Mouse (Mus musculus): ENCODE measurements around the gene Asap3. TPM values are rescaled to one million over a fixed set of nuclear protein-coding genes. Genes with fewer than 3 reads are reported as not detected.

Gene Asap3
- polyA plus RNA-seq, 1 experiment from 2014 or later, result 1.6 TPM

GRCm38 (mm10) chr4:136247729-136248463 lies 41.7 kb downstream of the Asap3 start, which contains the start of gene Tcea3:
Gene Tcea3 (plus strand): TSS chr4:136247729.
- no peaks in the 10 kb centered on the region for H3K36me3 ChIP-seq (ENCODE audit: control insufficient read depth, insufficient read depth, low read length)
- H3K4me3 ChIP-seq (ENCODE audit: low read depth, low read length), result peak within 1 kb of the TSS; percentile 49
- under 1% methylated on average over 43 of the region's 46 CpGs for WGBS
- 0 out of 2 replicates have a peak, but pooled peaks cover 5% of the 10 kb centered on the region for H3K4me1 ChIP-seq (replicated peaks; ENCODE audit: control insufficient read depth, insufficient read depth)
- no peaks in the 10 kb centered on the region for H3K27me3 ChIP-seq (ENCODE audit: control insufficient read depth, insufficient read depth, low read length)
- H3K9ac ChIP-seq (ENCODE audit: low read length), result peak within 1 kb of the TSS; percentile 56
- 0 out of 2 replicates have a peak, but pooled peaks have one; percentile 10 for ATAC-seq (ENCODE audit: low FRiP score, low TSS enrichment)
- H3K4me2 ChIP-seq (replicated peaks; ENCODE audit: low read depth), result peak within 1 kb of the TSS; percentile 92
- H3K27ac ChIP-seq (replicated peaks), result peak within 1 kb of the TSS; percentile 63
- TF ChIP-seq CTCF (IDR thresholded peaks at IDR 0.05; ENCODE audit: low read depth) (no peak), EP300 (optimal IDR thresholded peaks at IDR 0.05) (no peak)
- no peaks in the 10 kb centered on the region for H3K9me3 ChIP-seq (ENCODE audit: control insufficient read depth, low read length)
- peak; percentile 76 for DNase-seq (ENCODE audit: low spot score)

GRCm38 (mm10) chr4:136248464-136249331 lies 42.5 kb downstream of the Asap3 start:
- Histone ChIP-seq H3K27me3 (ENCODE audit: control insufficient read depth, insufficient read depth, low read length) (no peaks in the 10 kb centered on the region), H3K4me3 (ENCODE audit: low read depth, low read length) (peak overlapping the region; percentile 49), H3K4me2 (replicated peaks; ENCODE audit: low read depth) (peak overlapping the region; percentile 92), H3K27ac (replicated peaks) (peak overlapping the region; percentile 81), H3K4me1 (replicated peaks; ENCODE audit: control insufficient read depth, insufficient read depth) (0 out of 2 replicates have a peak, but pooled peaks cover 5% of the 10 kb centered on the region), H3K36me3 (ENCODE audit: control insufficient read depth, insufficient read depth, low read length) (no peaks in the 10 kb centered on the region), H3K9me3 (ENCODE audit: control insufficient read depth, low read length) (no peaks in the 10 kb centered on the region), H3K9ac (ENCODE audit: low read length) (peak overlapping the region; percentile 56)
- TF ChIP-seq EP300 (optimal IDR thresholded peaks at IDR 0.05) (no peak), CTCF (IDR thresholded peaks at IDR 0.05; ENCODE audit: low read depth) (no peak)
- DNase-seq (ENCODE audit: low spot score) (peak; percentile 65), ATAC-seq (ENCODE audit: low FRiP score, low TSS enrichment) (no peak)
- 3% methylated on average over 37 of the region's 37 CpGs for WGBS

- H3K27me3 ChIP-seq (ENCODE audit: control insufficient read depth, insufficient read depth, low read length), result no peaks in the 10 kb centered on the region
- TF ChIP-seq EP300 (optimal IDR thresholded peaks at IDR 0.05), result no peak
- TF ChIP-seq CTCF (IDR thresholded peaks at IDR 0.05; ENCODE audit: low read depth), result no peak
- peak overlapping the region; percentile 31; the same call in 1 of the 2 replicates for H3K9ac ChIP-seq (ENCODE audit: low read length)
- H3K4me1 ChIP-seq (replicated peaks; ENCODE audit: control insufficient read depth, insufficient read depth), result 0 out of 2 replicates have a peak, but pooled peaks cover 5% of the 10 kb centered on the region
- WGBS, result 23% methylated on average over 11 of the region's 11 CpGs
- no peak for ATAC-seq (ENCODE audit: low FRiP score, low TSS enrichment)
- H3K4me3 ChIP-seq (ENCODE audit: low read depth, low read length), result peak overlapping the region; percentile 49
- H3K36me3 ChIP-seq (ENCODE audit: control insufficient read depth, insufficient read depth, low read length), result no peaks in the 10 kb centered on the region
- no peaks in the 10 kb centered on the region for H3K9me3 ChIP-seq (ENCODE audit: control insufficient read depth, low read length)
- peak overlapping the region; percentile 92 for H3K4me2 ChIP-seq (replicated peaks; ENCODE audit: low read depth)
- DNase-seq (ENCODE audit: low spot score), result no peak
- H3K27ac ChIP-seq (replicated peaks), result peak overlapping the region; percentile 81
These were observed 43.1 kb downstream of the Asap3 start for GRCm38 (mm10) chr4:136249332-136249647.

GRCm38 (mm10) chr4:136249780-136250179 lies 43.6 kb downstream of the Asap3 start:
- WGBS, result 11% methylated on average over 9 of the region's 9 CpGs
- Histone ChIP-seq H3K4me3 (ENCODE audit: low read depth, low read length) (peak overlapping the region; percentile 49), H3K9ac (ENCODE audit: low read length) (peak overlapping the region; percentile 31; the same call in 1 of the 2 replicates), H3K4me2 (replicated peaks; ENCODE audit: low read depth) (peak overlapping the region; percentile 92), H3K4me1 (replicated peaks; ENCODE audit: control insufficient read depth, insufficient read depth) (0 out of 2 replicates have a peak, but pooled peaks cover 5% of the 10 kb centered on the region), H3K27me3 (ENCODE audit: control insufficient read depth, insufficient read depth, low read length) (no peaks in the 10 kb centered on the region), H3K27ac (replicated peaks) (peak overlapping the region; percentile 81), H3K9me3 (ENCODE audit: control insufficient read depth, low read length) (no peaks in the 10 kb centered on the region), H3K36me3 (ENCODE audit: control insufficient read depth, insufficient read depth, low read length) (no peaks in the 10 kb centered on the region)
- ATAC-seq (ENCODE audit: low FRiP score, low TSS enrichment) (peak; percentile 90), DNase-seq (ENCODE audit: low spot score) (peak; percentile 89)
- TF ChIP-seq EP300 (optimal IDR thresholded peaks at IDR 0.05) (no peak), CTCF (IDR thresholded peaks at IDR 0.05; ENCODE audit: low read depth) (0 out of 2 replicates have a peak, but pooled peaks have one; percentile 7)

GRCm38 (mm10) chr4:136255919-136256318 lies 49.8 kb downstream of the Asap3 start:
- ATAC-seq (ENCODE audit: low FRiP score, low TSS enrichment), result peak; percentile 66
- H3K9ac ChIP-seq (ENCODE audit: low read length), result no peak overlapping the region
- H3K4me3 ChIP-seq (ENCODE audit: low read depth, low read length), result no peak overlapping the region
- H3K9me3 ChIP-seq (ENCODE audit: control insufficient read depth, low read length), result no peaks in the 10 kb centered on the region
- WGBS, result 17% methylated on average over 6 of the region's 6 CpGs
- H3K27me3 ChIP-seq (ENCODE audit: control insufficient read depth, insufficient read depth, low read length), result no peaks in the 10 kb centered on the region
- DNase-seq (ENCODE audit: low spot score), result peak; percentile 83
- H3K4me2 ChIP-seq (replicated peaks; ENCODE audit: low read depth), result no peak overlapping the region
- no peak for TF ChIP-seq CTCF (IDR thresholded peaks at IDR 0.05; ENCODE audit: low read depth)
- no peaks in the 10 kb centered on the region for H3K36me3 ChIP-seq (ENCODE audit: control insufficient read depth, insufficient read depth, low read length)
- no peak overlapping the region for H3K27ac ChIP-seq (replicated peaks)
- 0 out of 2 replicates have a peak, but pooled peaks cover under 1% of the 10 kb centered on the region for H3K4me1 ChIP-seq (replicated peaks; ENCODE audit: control insufficient read depth, insufficient read depth)
